Mouse (Mus musculus) NIH3T3 (cell line): ENCODE data around the gene Iqschfp.

Experiments
- DNase-seq: peaks from one replicate; pipeline ENCODE4 v3.0.0-alpha.2; 2012; ENCODE audit warnings: low read depth

Iqschfp gene

DNA sequence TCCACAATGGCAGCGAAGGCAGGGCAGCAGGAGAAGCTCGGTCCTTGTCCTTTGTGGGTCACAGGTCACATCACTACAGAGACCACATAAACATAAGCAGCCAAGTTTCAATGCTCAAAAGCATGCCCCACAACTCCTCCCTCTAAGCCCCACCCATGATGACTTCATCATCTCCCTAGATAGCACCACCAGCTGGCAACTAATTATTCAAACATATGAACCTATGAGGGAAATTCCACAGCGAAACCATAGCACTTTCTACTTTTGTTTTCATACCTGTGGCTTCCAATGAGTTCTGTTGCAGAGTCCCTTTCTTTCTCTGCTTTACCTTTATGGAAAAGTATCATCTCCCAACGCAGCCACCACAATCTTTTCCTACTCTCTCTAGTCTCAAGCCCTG lies 443.5 kb downstream of the Iqschfp start:
- DNase-seq, result no peak

DNA sequence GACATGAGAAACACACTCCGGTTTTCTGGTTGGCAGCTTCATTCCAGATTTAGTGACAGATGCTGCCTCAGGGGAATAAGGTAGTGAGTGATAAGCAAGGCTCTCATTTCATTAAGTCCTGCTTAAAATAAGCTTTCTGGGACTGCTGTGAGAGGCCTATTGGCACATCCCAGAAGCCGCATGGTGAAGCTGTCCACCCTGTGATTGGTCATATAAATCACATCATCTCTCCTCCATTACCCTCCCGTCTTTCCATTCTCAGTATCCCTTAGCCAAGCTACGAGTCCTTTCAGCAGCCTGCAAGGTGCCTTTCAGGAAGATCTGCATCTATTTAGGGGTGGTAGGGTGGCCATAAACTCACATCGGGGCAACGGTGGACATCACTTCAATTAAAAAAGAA lies 458.6 kb downstream of the Iqschfp start:
- no peak for DNase-seq

DNA sequence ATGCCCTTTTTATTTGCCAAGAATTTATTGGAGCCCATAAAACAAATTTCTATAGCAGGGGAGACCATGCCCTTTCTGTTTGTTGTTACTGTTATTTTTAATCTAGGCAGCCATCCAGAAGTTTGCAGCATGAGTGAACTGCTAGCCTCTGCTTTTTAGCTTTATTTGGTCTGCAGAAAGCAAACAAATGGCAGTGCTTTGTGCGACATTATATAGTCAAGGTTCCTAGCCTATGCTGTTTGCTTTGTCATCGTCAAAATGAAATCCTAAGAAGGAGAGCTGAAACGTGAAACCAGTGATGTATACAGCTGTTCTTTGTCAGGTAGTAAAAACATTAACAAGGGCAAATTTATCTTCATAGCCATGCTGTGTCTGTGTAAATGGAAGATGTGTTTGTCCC lies 459.4 kb downstream of the Iqschfp start:
- no peak for DNase-seq

DNA sequence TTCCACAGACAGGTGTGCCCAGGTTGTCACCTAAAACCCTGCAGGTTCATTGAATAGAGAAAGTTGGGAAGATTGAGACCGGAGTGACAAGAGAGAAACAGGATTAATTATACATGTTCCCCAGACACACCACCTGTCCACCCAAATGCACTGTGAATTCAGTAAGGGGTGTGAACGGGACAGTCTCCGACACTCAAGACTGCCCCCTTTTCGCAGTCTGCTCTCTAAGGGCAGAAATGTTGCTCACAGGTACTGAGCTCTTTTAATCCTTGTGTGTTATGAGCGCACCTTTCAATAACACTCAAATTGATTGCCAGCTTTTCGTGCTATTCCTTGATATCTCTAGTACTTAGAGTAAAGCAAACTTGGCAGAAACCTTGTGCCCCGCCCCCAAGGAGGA lies 460.9 kb downstream of the Iqschfp start:
- DNase-seq, result no peak

DNA sequence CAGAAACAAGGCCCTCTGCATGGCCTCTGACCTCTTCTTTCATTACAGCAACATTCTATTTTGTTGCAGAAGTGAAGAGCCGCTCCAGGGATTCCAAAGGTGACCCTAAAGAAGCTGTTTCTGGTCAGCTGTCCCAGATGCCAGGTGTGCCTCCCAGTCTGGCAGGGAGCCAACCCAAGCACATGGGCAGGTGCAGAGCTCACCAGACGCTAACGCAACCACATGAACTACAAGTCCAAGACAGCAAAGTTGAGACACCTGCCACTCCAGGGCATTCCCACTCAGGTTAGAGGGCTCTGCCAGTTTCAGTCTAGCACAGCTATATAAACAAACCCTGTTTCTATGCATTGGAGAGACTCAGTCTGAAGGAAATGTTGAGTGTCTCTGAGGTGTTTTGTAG lies 461.5 kb downstream of the Iqschfp start:
- no peak for DNase-seq

DNA sequence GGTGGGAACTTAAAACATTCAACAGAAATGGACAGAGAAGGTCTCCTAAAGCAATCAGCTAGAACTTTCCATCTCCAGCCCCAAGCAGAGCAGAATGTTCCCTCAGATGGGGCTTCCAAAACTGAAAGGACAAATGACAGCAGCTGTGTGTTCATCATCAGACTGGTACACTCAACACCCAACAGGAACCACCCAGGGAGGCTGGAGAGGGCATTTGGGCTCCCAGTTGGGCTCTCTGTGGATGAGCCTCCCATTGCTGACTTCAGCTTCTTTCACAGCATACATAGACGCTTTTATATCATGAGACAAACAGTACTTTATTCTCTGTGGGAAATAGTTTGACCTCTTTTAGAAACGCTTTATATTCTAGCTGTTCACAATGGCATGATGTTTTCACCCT lies 464.5 kb downstream of the Iqschfp start:
- DNase-seq, result no peak

DNA sequence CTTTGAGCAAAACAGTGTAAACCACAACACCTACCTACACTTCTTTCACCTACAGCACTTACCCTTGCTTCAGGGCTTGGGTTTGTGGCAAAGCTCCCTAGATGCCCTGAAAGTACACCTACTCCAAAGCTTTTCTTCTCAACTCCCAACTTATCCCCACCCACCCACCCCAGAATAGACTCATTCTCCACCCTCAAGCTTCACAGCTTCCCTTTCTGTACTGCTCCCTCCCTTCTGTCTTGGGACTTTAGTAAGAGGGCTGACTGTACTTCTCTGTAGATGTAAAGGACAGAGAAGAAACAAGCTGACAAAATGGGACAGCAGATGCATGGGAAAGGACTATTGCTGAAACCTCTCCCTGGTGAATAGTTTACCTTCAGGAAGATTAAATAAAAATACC lies 476.0 kb downstream of the Iqschfp start:
- no peak for DNase-seq

DNA sequence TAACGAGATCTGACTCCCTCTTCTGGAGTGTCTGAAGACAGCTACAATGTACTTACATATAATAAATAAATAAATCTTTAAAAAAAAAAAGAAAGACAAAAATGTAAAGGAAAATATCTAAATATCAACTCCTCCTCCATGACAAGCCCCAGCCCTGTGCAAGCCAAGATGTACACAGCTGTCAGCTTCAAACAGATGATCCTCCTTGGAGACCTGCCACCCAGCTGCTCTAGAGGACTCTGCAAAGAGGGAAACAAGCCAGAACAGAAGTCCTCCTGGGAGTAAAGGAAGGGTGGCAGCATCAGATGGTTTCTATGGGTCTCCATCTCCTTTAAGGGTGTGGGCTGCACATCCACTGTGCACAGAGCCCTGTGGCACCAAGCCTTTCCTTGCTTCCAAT lies 480.9 kb downstream of the Iqschfp start:
- DNase-seq, result no peak

DNA sequence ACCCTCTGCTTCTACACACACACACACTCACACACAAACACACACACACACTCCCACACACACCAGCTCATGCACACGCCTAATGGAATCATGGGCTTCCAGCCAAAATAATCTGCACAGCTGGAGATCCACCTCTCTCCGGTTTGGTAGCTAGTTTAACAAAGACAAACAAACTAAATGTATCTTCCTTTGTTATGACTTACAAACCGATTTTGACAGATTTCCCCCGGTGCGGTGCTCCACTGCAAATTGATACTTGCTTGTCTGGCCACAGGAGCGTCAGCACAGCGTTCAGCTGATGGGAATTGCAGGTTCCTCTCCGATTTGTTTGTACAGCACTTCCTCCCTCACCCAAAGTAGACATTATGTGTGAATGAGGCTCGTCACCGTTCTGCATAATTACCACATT lies 483.1 kb downstream of the Iqschfp start:
- DNase-seq, result no peak

DNA sequence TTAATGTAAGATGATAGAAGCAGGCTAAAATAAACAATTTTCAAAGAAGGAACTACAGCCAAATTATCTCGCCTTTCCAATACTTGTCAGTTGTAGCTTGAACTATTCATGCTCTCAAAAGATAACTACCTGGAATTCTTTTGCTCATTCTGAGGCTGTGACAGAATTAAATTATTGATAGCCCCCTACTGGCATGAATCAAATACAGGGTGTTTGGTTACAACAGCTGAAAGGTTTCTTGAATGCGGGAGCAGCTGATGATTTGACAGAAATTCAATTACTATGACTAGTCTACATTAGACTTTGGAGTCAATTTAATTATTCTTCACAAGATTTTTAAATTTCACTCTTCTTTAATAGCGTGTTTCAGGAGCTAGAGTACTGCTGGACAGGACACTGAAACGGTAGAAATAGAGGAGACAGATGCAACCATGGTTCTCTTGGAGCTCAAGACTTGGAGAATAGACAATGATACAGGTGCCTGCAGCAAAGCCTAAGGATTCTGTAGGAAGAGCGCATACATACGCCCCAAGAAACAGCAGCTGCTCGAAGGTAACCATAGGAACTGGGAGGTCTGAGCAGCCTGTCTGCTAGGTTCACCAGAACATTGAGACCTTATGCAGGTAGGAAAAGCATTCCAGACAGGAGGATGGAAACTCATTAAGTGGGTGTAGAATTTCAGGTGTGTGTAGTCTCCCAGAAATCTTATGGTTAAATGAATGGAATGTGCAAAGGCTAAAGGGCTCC lies 485.6 kb downstream of the Iqschfp start:
- no peak for DNase-seq

DNA sequence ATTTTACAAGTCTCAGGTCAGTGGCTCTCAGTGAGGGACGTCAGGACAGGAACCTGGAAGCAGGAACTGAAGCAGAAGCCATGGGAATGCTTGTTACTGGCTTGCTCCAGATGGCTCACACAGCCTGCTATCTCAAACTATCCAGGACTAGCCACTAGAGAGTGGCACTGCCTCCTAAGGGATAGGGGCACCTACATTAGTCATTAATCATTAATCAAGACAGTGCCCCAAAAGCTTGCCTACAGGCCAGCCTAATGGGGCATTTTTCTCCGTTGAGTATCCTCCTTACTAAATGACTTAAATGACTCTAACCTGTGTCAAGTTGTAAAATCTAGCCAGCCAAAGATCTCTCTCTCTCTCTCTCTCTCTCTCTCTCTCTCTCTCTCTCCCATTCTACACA lies 486.8 kb downstream of the Iqschfp start:
- no peak for DNase-seq

DNA sequence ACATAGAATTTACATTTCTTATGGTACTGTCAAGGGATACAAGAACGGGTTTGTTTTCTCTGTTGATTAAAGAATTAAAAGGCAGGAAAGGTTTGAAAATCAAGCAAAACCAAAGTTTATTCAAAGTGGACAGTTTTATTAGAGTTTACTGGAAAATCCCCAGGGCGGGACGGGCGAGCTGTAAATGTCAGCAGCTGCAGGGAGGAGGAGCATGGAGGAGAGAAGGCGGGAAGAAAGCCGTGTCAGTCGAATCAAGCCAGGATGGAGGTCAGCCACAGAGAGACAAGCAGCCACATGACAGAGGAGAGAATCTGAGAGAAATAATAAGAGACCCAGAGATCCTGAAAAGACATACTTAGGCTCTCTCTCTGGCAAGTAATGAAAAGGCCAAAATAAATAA lies 487.2 kb downstream of the Iqschfp start:
- DNase-seq, result no peak

DNA sequence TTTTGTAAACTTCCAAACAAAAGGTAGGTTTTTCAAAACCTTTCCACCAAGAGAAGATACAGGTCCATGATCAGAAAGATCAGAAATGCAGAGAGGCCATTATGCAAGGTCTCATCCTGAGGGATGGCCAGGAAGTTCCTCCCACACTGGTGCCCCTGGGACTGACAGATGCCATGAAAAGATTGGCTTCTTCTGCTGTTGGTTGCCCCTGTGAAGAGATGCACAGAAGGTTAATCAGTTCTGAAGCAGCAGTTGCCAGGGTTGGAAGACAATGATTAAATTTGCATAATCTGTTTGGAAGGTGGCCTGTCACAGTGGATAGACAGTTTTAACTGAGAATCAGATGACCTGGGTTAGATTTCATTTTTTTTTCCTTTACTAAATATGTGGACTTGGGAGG lies 491.6 kb downstream of the Iqschfp start:
- no peak for DNase-seq

DNA sequence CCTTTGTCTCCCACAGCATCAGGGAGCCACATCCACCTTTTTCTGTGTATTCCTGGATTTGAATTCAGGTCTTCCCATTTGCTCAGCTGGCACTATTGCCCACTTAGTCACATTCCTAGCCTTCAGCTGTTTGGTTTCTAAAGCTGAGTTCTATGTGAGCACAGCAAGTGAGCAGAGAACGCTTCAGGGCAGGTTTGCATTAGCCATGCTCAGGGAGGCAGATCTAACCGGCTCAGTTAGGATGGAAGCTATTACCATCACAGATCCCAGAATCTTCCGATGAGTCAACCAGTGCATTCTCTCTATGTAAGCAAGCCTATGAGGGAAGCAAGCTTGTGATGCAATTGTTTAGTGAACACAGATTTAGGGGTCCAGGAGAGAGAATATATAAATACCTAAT lies 493.5 kb downstream of the Iqschfp start:
- no peak for DNase-seq

DNA sequence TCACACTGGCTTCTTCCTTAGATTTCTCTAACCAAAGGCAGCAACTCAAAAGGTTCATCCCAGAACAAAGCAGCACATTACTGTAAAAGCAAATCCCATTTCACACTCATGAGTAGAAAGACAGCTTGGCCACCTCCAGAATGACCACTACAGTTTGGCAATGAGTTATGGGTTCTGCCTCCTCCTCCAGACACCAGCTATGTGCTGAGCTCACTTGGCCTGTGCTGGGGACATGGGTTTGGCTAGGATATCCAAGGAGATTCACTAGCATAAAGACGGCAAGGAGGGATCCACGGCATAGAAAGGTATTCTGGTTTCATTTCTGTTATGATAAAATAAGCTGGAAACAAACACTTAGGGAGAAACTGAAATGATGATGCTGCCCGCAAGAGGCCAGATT lies 496.0 kb downstream of the Iqschfp start:
- no peak for DNase-seq

DNA sequence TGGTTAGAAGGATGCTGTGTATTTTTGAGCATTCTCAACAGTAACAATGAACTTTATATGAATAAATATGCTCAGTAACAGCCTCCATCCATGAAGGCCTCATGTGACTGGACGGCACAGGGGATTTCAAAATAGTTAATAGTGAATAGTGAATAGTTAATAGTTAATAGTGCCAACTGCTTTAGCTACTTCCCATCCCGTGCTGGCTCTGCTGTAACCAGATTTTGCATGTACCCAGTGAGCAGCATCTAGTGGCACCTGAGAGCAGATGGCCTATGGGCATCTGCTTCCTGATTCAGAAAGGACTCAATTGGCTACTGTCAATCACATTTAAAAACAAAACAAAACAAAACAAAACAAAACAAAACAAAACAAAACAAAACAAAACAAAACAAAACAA lies 501.5 kb downstream of the Iqschfp start:
- no peak for DNase-seq

DNA sequence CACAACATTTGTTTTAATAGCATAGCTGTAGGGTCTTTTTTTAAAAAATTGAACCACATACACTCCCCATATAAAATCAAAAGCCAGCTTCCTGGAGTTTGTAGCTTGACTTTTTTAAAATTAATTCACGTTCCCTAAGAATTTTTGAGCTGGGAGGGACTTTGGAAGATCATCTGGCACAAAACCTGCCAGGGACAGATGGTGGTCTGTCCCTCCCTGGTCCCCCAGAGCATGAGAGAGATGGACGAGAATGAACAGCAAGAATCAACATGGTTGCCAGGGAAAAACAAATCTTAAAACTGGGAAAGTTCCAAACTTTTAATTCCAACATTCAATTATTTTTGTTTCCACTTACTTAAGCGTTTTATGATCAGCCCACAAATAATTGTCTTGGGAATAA lies 506.7 kb downstream of the Iqschfp start:
- no peak for DNase-seq

DNA sequence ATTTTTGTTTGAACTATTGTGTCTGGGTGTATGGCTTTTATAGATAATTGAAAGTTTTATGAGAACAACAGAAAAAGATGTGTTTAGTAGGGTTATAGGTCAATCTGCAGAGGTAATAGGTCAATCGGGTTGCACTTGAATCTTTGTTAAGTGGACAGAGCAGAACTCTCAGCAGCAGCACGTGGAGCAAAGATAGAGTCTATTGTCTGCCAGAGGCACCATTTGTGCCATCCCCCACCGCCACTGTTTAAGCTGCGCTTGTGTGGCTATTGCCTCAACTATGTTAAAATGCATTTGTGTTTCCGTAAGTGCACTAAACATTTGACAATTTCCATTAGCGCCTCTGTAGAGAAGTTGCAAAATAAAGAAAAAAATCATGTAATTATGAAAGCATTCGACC lies 508.1 kb downstream of the Iqschfp start:
- DNase-seq, result no peak

DNA sequence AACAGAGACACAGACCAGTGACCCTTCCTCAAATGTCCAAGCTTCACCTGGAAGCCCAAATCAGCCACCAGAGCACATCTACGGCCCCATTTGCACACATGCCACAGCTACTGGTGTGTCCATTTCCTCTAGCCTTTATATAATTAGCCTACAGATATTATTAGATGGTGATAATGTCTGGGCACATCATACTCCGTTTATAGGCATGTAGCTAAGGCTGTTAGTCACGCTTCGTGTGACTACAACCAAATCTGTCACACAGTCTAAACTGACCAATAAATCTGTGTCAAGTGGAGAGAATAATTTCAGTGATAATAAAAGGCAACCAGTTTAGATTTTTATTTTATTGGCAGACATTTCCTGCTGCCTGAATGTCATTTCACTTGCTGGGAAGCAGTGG lies 511.3 kb downstream of the Iqschfp start:
- DNase-seq, result no peak

DNA sequence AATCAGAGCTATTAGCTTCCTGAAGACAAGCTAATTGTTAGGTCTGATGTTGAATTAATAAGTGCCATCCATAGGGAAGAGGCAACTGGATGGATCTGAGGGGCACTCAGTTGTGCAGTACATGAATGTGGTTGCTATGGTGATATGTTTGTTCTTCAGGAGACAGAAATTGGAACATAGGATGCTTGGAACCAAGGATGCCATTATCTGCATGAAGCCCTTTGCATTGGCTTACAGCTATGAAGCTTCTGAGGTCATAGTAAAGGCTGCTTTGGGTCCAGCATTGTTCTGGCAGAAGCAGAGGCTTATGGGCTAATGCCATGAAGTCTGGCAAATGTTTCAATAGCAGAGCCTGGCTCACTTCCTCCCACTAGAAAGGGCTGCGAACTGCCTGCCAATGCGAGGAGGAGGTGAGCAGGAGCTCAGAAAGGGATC lies 511.8 kb downstream of the Iqschfp start:
- DNase-seq, result no peak

DNA sequence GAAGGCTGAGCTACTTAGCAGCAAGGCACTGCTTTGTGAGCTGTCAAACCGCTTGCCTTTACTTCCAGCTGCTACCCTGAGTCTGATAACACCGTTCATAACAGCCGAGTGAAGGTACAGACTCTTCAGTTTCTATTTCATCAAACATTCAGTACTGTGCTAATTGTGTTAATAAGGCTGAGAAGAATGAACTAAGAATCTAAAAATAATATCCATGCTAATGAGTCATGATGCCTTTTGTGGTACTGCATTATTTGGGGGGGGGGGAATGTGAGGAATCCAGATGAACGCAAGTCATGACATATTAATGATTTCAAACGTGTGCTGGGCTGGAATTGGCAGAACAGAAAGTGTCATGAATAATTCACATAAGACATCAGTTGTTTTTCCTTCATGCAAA lies 513.7 kb downstream of the Iqschfp start:
- DNase-seq, result no peak

DNA sequence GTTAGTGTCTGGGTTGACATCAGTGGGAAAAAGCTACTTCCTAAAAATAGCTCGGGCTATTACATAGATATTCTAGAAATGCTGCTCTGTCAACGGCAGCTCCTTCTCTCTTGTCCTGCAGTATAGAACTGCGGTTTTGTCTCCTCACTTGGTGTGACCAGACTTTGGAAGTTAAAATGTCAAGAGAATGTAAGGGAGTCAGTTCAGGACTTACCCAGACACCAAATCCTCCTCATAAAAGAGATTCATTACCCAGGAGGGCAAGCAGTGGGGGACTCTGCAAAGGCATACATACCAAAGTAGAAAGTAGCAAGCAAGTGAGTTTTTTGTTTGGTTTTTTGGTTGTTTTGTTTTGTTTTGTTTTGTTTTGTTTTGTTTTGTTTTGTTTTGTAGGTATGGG lies 520.2 kb downstream of the Iqschfp start:
- no peak for DNase-seq

DNA sequence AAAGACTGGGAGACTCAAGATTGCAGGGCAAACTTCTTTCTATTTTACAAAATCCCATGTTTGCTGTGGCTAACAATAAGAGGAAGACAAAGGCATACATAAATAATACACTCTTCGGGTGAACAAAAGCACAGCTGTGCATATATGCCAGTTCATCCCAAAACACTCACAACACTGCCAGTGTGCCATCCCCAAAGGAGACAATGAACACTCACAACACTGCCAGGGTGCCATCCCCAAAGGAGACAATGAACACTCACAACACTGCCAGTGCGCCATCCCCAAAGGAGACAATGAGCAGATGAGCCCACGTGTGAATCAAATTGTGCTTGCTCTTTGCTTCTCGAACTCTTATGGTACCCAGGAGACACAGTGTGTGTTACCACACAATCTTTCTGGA lies 527.8 kb downstream of the Iqschfp start:
- DNase-seq, result no peak

DNA sequence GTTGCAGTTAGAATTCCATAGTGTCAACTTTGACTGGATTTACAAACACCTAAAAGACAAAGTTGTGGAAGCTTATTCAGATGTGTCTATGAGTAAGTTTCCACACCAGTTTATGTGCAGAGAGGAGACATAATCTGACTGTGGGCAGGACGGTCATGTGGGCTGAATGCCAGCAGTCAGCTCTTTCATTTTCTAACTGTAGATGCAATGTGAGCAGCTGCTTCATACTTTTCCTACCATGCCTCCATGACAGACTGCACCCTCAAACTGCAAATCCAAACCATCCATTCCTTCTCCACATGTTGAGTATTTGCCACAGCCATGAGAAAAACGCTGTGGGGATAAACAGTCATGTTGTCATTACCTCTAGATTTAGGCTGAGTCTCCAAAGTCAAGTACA lies 528.9 kb downstream of the Iqschfp start:
- peak; percentile 3 for DNase-seq

DNA sequence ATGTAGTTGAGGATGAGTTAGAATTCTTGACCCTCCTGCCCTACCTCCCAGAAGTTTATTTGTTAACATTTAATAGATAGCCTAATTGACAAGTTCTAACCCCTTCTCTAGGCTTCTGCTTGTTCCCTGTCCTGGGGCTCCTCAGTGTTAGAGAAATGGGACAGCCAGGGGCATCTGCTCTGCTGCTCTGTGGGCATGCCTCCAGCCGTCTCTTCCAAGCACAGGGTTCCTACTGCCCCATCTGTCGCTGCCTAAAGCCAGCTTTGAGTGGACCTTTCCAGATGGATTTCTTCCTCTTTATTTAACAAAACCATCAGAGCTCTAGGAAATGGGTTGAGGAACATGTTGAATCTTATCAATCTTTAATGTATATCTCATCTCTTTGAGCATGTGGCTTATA lies 529.8 kb downstream of the Iqschfp start:
- no peak for DNase-seq
